Mouse (Mus musculus): ENCODE data around the gene Kcnj13.

- no peak for TF ChIP-seq CTCF (IDR thresholded peaks at IDR 0.05; ENCODE audit: low read depth)
- TF ChIP-seq EP300 (IDR thresholded peaks at IDR 0.05; ENCODE audit: low read depth) = no peak
These were observed 42.1 kb upstream of the Kcnj13 start for GRCm38 (mm10) chr1:87436583-87436982.

Data from liver, postnatal 0 days (tissue).